Mouse (Mus musculus) MEL (cell line): ENCODE measurements at regions not wholly inside any gene's neighbourhood (a gene's known extent, or its start where the extent isn't known, plus 50 kb on each side); places are given as distances from the start of the nearest gene placed in this dataset.

Experiments used
- CHD1 ChIP-seq: IDR thresholded peaks from 2 replicates; pipeline ENCODE4 v1.6.1; 2012; ENCODE audit warnings: low read depth, mild to moderate bottlenecking, inconsistent platforms, low read length, improper control_type of control experiment
- E2F4 ChIP-seq: IDR thresholded peaks from 2 replicates; pipeline ENCODE4 v1.6.1; 2011; ENCODE audit warnings: low read depth, low read length, improper control_type of control experiment, borderline replicate concordance
- ELF1 ChIP-seq: IDR thresholded peaks from 2 replicates; pipeline ENCODE4 v1.6.1; 2014; ENCODE audit warnings: low read depth, mild to moderate bottlenecking, inconsistent platforms, low read length, improper control_type of control experiment, moderate library complexity
- MAFK ChIP-seq: IDR thresholded peaks from 2 replicates; pipeline ENCODE4 v1.6.1; 2011; ENCODE audit warnings: low read depth, mild to moderate bottlenecking, low read length, improper control_type of control experiment, borderline replicate concordance
- MAX ChIP-seq: IDR thresholded peaks from 2 replicates; pipeline ENCODE4 v1.6.1; 2011; ENCODE audit warnings: low read length, improper control_type of control experiment
- MYC ChIP-seq: IDR thresholded peaks from 2 replicates; pipeline ENCODE4 v1.6.1; 2011; ENCODE audit warnings: low read depth, mild to moderate bottlenecking, low read length, improper control_type of control experiment, moderate library complexity
- POLR2A ChIP-seq, 2 experiments: IDR thresholded peaks; 2 replicates each; pipeline ENCODE4 v1.6.1; 2011 to 2012; ENCODE audit warnings: low read length in 2 of 2, mild to moderate bottlenecking in 2 of 2, control low read depth in 1 of 2, improper control_type of control experiment in 1 of 2, low read depth in 1 of 2, moderate library complexity in 1 of 2; ENCODE audit not compliant: control insufficient read depth in 1 of 2, insufficient read depth in 1 of 2, poor library complexity in 1 of 2
- USF1 ChIP-seq: IDR thresholded peaks from 2 replicates; pipeline ENCODE4 v1.6.1; 2014; ENCODE audit warnings: low read depth, mild to moderate bottlenecking, inconsistent platforms, low read length, improper control_type of control experiment, moderate library complexity
- ZC3H11A ChIP-seq: IDR thresholded peaks from 2 replicates; pipeline ENCODE4 v1.6.1; 2012; ENCODE audit warnings: low read depth, mild to moderate bottlenecking, inconsistent platforms, low read length, improper control_type of control experiment

DNA sequence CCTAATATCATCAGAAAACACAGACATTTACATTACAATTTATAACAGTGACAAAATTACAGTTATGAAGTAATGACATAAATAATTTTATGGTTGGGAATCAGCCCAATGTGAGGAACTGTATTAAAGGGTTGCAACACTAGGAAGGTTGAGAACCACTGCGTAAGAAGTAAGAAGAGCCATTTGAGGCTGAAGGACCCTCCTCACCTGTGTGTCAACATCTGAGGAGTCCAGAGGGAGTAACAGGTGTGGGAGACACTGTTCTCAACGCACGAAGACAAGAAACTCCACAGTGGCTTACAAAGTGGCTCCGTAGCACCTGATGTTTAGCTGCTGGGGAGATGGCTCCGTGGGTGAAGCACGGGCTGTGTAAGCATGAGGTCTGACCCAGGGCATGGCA is 88.5 kb upstream of the Ercc6l2 start:
- TF ChIP-seq MYC: no peak
- no peak for TF ChIP-seq E2F4
- TF ChIP-seq MAFK: no peak
- TF ChIP-seq POLR2A (IDR thresholded peaks at IDR 0.05; ENCODE audit: control insufficient read depth in 1 of 2, insufficient read depth in 1 of 2, low read depth in 1 of 2, low read length in 2 of 2, poor library complexity in 1 of 2): no peak
- no peak for TF ChIP-seq ZC3H11A
- no peak for TF ChIP-seq CHD1
- TF ChIP-seq USF1: no peak
- TF ChIP-seq MAX: no peak
- TF ChIP-seq ELF1: no peak
